Comparison of ENCODE assay signal across 7 mouse cellular contexts in genomic region chr4:44982440-44983130, GRCm38 (mm10). TPM values are rescaled to one million over a fixed set of nuclear protein-coding genes. Genes with fewer than 3 reads are reported as not detected.
DNase-seq lines count a peak whose midpoint lies in the region; ATAC-seq and TF ChIP-seq lines count a peak whose summit lies in the region.

No protein-coding gene starts in this region.

- TF ChIP-seq POLR2A in embryonic fibroblast, embryonic 13.5 days (IDR thresholded peaks at IDR 0.05; ENCODE audit: low read depth, low read length): no peak

- peak overlapping the region; percentile 85; the same call in 1 of the 2 replicates for H3K9ac ChIP-seq in kidney, embryonic 14.5 days (ENCODE audit: low read depth, low read length)

- H3K27me3 ChIP-seq in kidney, embryonic 14.5 days (ENCODE audit: control insufficient read depth, insufficient read depth, low read length): no peaks in the 10 kb centered on the region

- no peak for TF ChIP-seq CTCF in layer of hippocampus, adult 2 months (conservative IDR thresholded peaks at IDR 0.05)
- no peak for TF ChIP-seq CTCF in embryonic fibroblast, embryonic 13.5 days (IDR thresholded peaks at IDR 0.05; ENCODE audit: borderline replicate concordance, insufficient read depth, low read length)

- no peak for ATAC-seq in kidney, embryonic 14.5 days (ENCODE audit: low FRiP score, low TSS enrichment)
- no peak for ATAC-seq in monocyte, adult 5-6 weeks (replicated peaks; ENCODE audit: insufficient number of reproducible peaks, low FRiP score, low TSS enrichment, poor library complexity, severe bottlenecking)

- H3K4me2 ChIP-seq in kidney, embryonic 14.5 days (replicated peaks; ENCODE audit: low read depth, low read length): peak overlapping the region; percentile 93; the same call in 1 of the 2 replicates

- no peak for DNase-seq in layer of hippocampus, adult 2 months (ENCODE audit: low spot score in 2 of 2)
- no peak for DNase-seq in layer of hippocampus, adult 8-10 months (ENCODE audit: low spot score in 2 of 2)
- DNase-seq in naive thymus-derived CD4-positive, alpha-beta T cell, adult 2 months (ENCODE audit: low read depth): peak; percentile 6
- no peak for DNase-seq in testis, postnatal 14 days (ENCODE audit: low spot score)

- no peak overlapping the region; the same call in 1 of the 2 replicates for H3K4me3 ChIP-seq in layer of hippocampus, adult 2 months
- H3K4me3 ChIP-seq in embryonic fibroblast, embryonic 13.5 days (ENCODE audit: insufficient read depth, low read length): 0 out of 2 replicates have a peak overlapping the region, but pooled peaks have one; percentile 65
- H3K4me3 ChIP-seq in kidney, embryonic 14.5 days (ENCODE audit: low read length): no peak overlapping the region

- H3K9me3 ChIP-seq in kidney, embryonic 14.5 days (ENCODE audit: control insufficient read depth, low read length): no peaks in the 10 kb centered on the region

- 0 out of 2 replicates have a peak overlapping the region, but pooled peaks have one; percentile 93 for H3K27ac ChIP-seq in layer of hippocampus, adult 2 months
- H3K27ac ChIP-seq in embryonic fibroblast, embryonic 13.5 days (ENCODE audit: insufficient read depth, low read length): no peak overlapping the region
- no peak overlapping the region for H3K27ac ChIP-seq in kidney, embryonic 14.5 days (ENCODE audit: low read depth, low read length)

- no peaks in the 10 kb centered on the region; the same call in 1 of the 2 replicates for H3K4me1 ChIP-seq in embryonic fibroblast, embryonic 13.5 days (ENCODE audit: control insufficient read depth, insufficient read depth, low read length)
- H3K4me1 ChIP-seq in kidney, embryonic 14.5 days (ENCODE audit: control insufficient read depth, insufficient read depth, low read length): peaks cover 6% of the 10 kb centered on the region; the same call in 1 of the 2 replicates

- H3K36me3 ChIP-seq in kidney, embryonic 14.5 days (ENCODE audit: control insufficient read depth, insufficient read depth, low read length): peaks cover 25% of the 10 kb centered on the region

- 70% methylated on average over 11 of the region's 11 CpGs for WGBS in kidney, embryonic 14.5 days

RNA-seq across cellular contexts. Expression of gene Grhpr, which starts 1.4 kb away (rescaled TPM):
- total RNA-seq in layer of hippocampus, adult 2 months (2021): 10 to 100 TPM; 26.2 to 29.2 TPM
- total RNA-seq in layer of hippocampus, adult 8-10 months (2022): 10 to 100 TPM; 25.5 to 33.4 (median 30.7) TPM
- 15.0 and 19.6 TPM in 2 replicates for polyA plus RNA-seq in embryonic fibroblast, embryonic 13.5 days (2011; ENCODE audit: insufficient read length, low read depth, missing spikeins)
- 60.2 and 65.4 TPM in 2 replicates for polyA plus RNA-seq in kidney, embryonic 14.5 days (2014; fragmentation: Nextera tagmentation; extraction: Ambion mirVana)
- 1.6 to 6.3 TPM (median 5.0 TPM) in 3 replicates for total RNA-seq in monocyte, adult 5-6 weeks (2017)

RNA-seq across cellular contexts. Expression of gene Zbtb5, which starts 29.6 kb away (rescaled TPM):
- 10 to 100 TPM in 1 of 2 experiments, 1 to 10 TPM in 1; 9.3 to 10.1 TPM for total RNA-seq in layer of hippocampus, adult 2 months (2021)
- 10 to 100 TPM in 1 of 4 experiments, 1 to 10 TPM in 3; 9.4 to 10.6 (median 9.7) TPM for total RNA-seq in layer of hippocampus, adult 8-10 months (2022)
- polyA plus RNA-seq in embryonic fibroblast, embryonic 13.5 days (2011; ENCODE audit: insufficient read length, low read depth, missing spikeins): 6.5 and 9.5 TPM in 2 replicates
- 14.7 and 27.2 TPM in 2 replicates for polyA plus RNA-seq in kidney, embryonic 14.5 days (2014; fragmentation: Nextera tagmentation; extraction: Ambion mirVana)
- total RNA-seq in monocyte, adult 5-6 weeks (2017): 8.4 to 16.8 TPM (median 14.3 TPM) in 3 replicates

RNA-seq across cellular contexts. Expression of gene Polr1e, which starts 35.8 kb away (rescaled TPM):
- 10 to 100 TPM; 11.3 to 12.8 TPM for total RNA-seq in layer of hippocampus, adult 2 months (2021)
- total RNA-seq in layer of hippocampus, adult 8-10 months (2022): 10 to 100 TPM in 3 of 4 experiments, 1 to 10 TPM in 1; 9.1 to 12.0 (median 11.4) TPM
- 18.7 and 23.7 TPM in 2 replicates for polyA plus RNA-seq in embryonic fibroblast, embryonic 13.5 days (2011; ENCODE audit: insufficient read length, low read depth, missing spikeins)
- polyA plus RNA-seq in kidney, embryonic 14.5 days (2014; fragmentation: Nextera tagmentation; extraction: Ambion mirVana): 52.4 and 56.2 TPM in 2 replicates
- 18.7 to 27.2 TPM (median 21.9 TPM) in 3 replicates for total RNA-seq in monocyte, adult 5-6 weeks (2017)
